Mouse (Mus musculus): Measurements from ENCODE around the gene Dennd4b. TPM values are rescaled to one million over a fixed set of nuclear protein-coding genes. Genes with fewer than 3 reads are reported as not detected.

The Dennd4b gene
- total and polyA plus RNA-seq, 3 experiments, result 9.8 to 45.3 (median 27.8) TPM

- TF ChIP-seq SMC3 (IDR thresholded peaks at IDR 0.05; ENCODE audit: low read depth, low read length) (no peak), NRF1 (IDR thresholded peaks at IDR 0.05; ENCODE audit: low read depth, low read length) (peak; percentile 95), SIN3A (IDR thresholded peaks at IDR 0.05; ENCODE audit: low read length) (peak; percentile 90), MAX (IDR thresholded peaks at IDR 0.05; ENCODE audit: low read length) (peak; percentile 77), IRF4 (IDR thresholded peaks at IDR 0.05; ENCODE audit: low read depth, low read length) (peak; percentile 47), UBTF (IDR thresholded peaks at IDR 0.05; ENCODE audit: low read depth, low read length) (peak; percentile 70; the same call in 1 of the 2 replicates), ZMIZ1 (IDR thresholded peaks at IDR 0.05; ENCODE audit: low read depth, low read length) (peak; percentile 72; the same call in 1 of the 2 replicates), ZNF384 (IDR thresholded peaks at IDR 0.05; ENCODE audit: low read depth, low read length) (no peak), ETS1 (conservative IDR thresholded peaks at IDR 0.05; ENCODE audit: low read depth, low read length) (peak; percentile 58), RCOR1 (conservative IDR thresholded peaks at IDR 0.05; ENCODE audit: low read depth, low read length) (0 out of 2 replicates have a peak, but pooled peaks have one; percentile 31), EP300 (IDR thresholded peaks at IDR 0.05; ENCODE audit: low read length) (0 out of 2 replicates have a peak, but pooled peaks have one; percentile 30), TBP (conservative IDR thresholded peaks at IDR 0.05; ENCODE audit: low read depth, low read length) (no peak; the same call in none of the 2 replicates), MYC (IDR thresholded peaks at IDR 0.05; ENCODE audit: low read depth, low read length) (peak; percentile 67), RAD21 (IDR thresholded peaks at IDR 0.05; ENCODE audit: low read depth, low read length) (no peak), USF1 (IDR thresholded peaks at IDR 0.05; ENCODE audit: low read depth, low read length) (peak; percentile 87), USF2 (conservative IDR thresholded peaks at IDR 0.05; ENCODE audit: low read depth, low read length) (peak; percentile 66), POLR2AphosphoS2 (IDR thresholded peaks at IDR 0.05; ENCODE audit: low read depth, low read length) (peak; percentile 38; the same call in 1 of the 2 replicates), MEF2A (IDR thresholded peaks at IDR 0.05; ENCODE audit: borderline replicate concordance, low read depth, low read length) (peak; percentile 63), POLR2A (IDR thresholded peaks at IDR 0.05; ENCODE audit: low read depth, low read length) (peak; percentile 90), JUN (IDR thresholded peaks at IDR 0.05; ENCODE audit: insufficient read depth, low read depth, low read length) (no peak), MXI1 (IDR thresholded peaks at IDR 0.05; ENCODE audit: low read depth, low read length) (peak; percentile 84), ZKSCAN1 (IDR thresholded peaks at IDR 0.05; ENCODE audit: borderline replicate concordance, low read depth, low read length) (no peak), CHD1 (IDR thresholded peaks at IDR 0.05; ENCODE audit: low read depth, low read length) (no peak), BHLHE40 (IDR thresholded peaks at IDR 0.05; ENCODE audit: low read depth, low read length) (peak; percentile 99), CHD2 (IDR thresholded peaks at IDR 0.05; ENCODE audit: low read length) (peak; percentile 91), ELF1 (IDR thresholded peaks at IDR 0.05; ENCODE audit: low read depth, low read length) (peak; percentile 92), HCFC1 (IDR thresholded peaks at IDR 0.05; ENCODE audit: low read depth, low read length) (peak; percentile 95), KAT2A (IDR thresholded peaks at IDR 0.05; ENCODE audit: insufficient replicate concordance, low read length) (peak; percentile 90; the same call in 1 of the 2 replicates), TCF12 (IDR thresholded peaks at IDR 0.05; ENCODE audit: low read depth, low read length) (peak; percentile 77; the same call in 1 of the 2 replicates), PAX5 (IDR thresholded peaks at IDR 0.05; ENCODE audit: low read length) (no peak), GABPA (IDR thresholded peaks at IDR 0.05; ENCODE audit: insufficient replicate concordance, low read depth, low read length) (peak; percentile 44; the same call in 1 of the 2 replicates), NELFE (IDR thresholded peaks at IDR 0.05; ENCODE audit: low read depth, low read length) (peak; percentile 73), MAFK (IDR thresholded peaks at IDR 0.05; ENCODE audit: insufficient replicate concordance, low read length) (0 out of 2 replicates have a peak, but pooled peaks have one; percentile 8), E2F4 (IDR thresholded peaks at IDR 0.05; ENCODE audit: insufficient replicate concordance, low read depth, low read length) (peak; percentile 62; the same call in 1 of the 2 replicates)
- Histone ChIP-seq H3K36me3 (replicated peaks in 1 of 2; ENCODE audit: control insufficient read depth in 1 of 2, insufficient read depth in 1 of 2, low read length in 1 of 2) (peaks cover 23 to 31% of the 10 kb centered on the region in 2 experiments), H3K9ac (ENCODE audit: insufficient read depth, low read depth) (peak within 1 kb of the TSS; percentile 69), H3K27me3 (replicated peaks) (no peaks in the 10 kb centered on the region), H3K79me2 (replicated peaks; ENCODE audit: control insufficient read depth, extremely low read depth, insufficient read depth, poor library complexity, severe bottlenecking) (peaks cover 9% of the 10 kb centered on the region), H3K9me3 (replicated peaks; ENCODE audit: low read length) (peaks cover 6% of the 10 kb centered on the region), H3K4me2 (ENCODE audit: insufficient read depth, low read depth, poor library complexity, severe bottlenecking) (peak within 1 kb of the TSS; percentile 71), H3K27ac (ENCODE audit: insufficient read depth, low read depth) (peak within 1 kb of the TSS; percentile 87), H3K4me1 (ENCODE audit: control insufficient read depth in 1 of 2, insufficient read depth in 2 of 2) (peaks cover 0 to 15% of the 10 kb centered on the region in 2 experiments; a peak in 2 of 4 replicates), H3K4me3 (replicated peaks in 1 of 3; ENCODE audit: low read depth in 2 of 3, low read length in 2 of 3, poor library complexity in 1 of 3) (peak within 1 kb of the TSS; percentile 67 to 91 (median 72))
- DNase-seq (ENCODE audit: extremely low read depth), result peak; percentile 94
- dilution Hi-C loops (cut with MboI; ENCODE audit: extremely low pct_ligation_motif_present, extremely low pct_unique_long_range_greater_than_20kb, low sequenced_read_pairs), result no loop called here
- in situ Hi-C loops (cut with MboI; ENCODE audit: low pct_ligation_motif_present, low pct_unique_long_range_greater_than_20kb, low sequenced_read_pairs), result no loop called here
Observed at GRCm38 (mm10) chr3:90231507-90232333, 33.3 kb upstream of the Dennd4b start, which contains the start of gene Jtb. Gene Jtb, plus strand, starts transcription at chr3:90231597.

Measured in CH12.LX (cell line).